Mouse (Mus musculus): ENCODE measurements around the gene Ptgs1. TPM values are rescaled to one million over a fixed set of nuclear protein-coding genes. Genes with fewer than 3 reads are reported as not detected.

Gene Ptgs1
- polyA plus RNA-seq, 1 experiment from 2014 or later, result 3.4 TPM

Other genes starting within 250 kb of the Ptgs1 start
- gene Ndufa8, start 181.0 kb upstream of the Ptgs1 start, polyA plus RNA-seq (2015; fragmentation: Nextera tagmentation; extraction: Ambion mirVana), result 259 and 263 TPM in 2 replicates
- 1.7 and 2.5 TPM in 2 replicates for gene Morn5, start 181.0 kb upstream of the Ptgs1 start, polyA plus RNA-seq (2015; fragmentation: Nextera tagmentation; extraction: Ambion mirVana)
- 36.3 and 36.8 TPM in 2 replicates for gene Lhx6, start 125.0 kb upstream of the Ptgs1 start, polyA plus RNA-seq (2015; fragmentation: Nextera tagmentation; extraction: Ambion mirVana)
- gene Mrrf, start 94.0 kb upstream of the Ptgs1 start, polyA plus RNA-seq (2015; fragmentation: Nextera tagmentation; extraction: Ambion mirVana), result 21.4 and 24.1 TPM in 2 replicates
- 149 and 164 TPM in 2 replicates for gene Rbm18, start 93.7 kb upstream of the Ptgs1 start, polyA plus RNA-seq (2015; fragmentation: Nextera tagmentation; extraction: Ambion mirVana)
- gene Olfr338, start 143.1 kb downstream of the Ptgs1 start, polyA plus RNA-seq (2015; fragmentation: Nextera tagmentation; extraction: Ambion mirVana), result not detected in 2 replicates
- not detected in 2 replicates for gene Olfr339, start 188.5 kb downstream of the Ptgs1 start, polyA plus RNA-seq (2015; fragmentation: Nextera tagmentation; extraction: Ambion mirVana)
- gene Olfr340, start 222.2 kb downstream of the Ptgs1 start, polyA plus RNA-seq (2015; fragmentation: Nextera tagmentation; extraction: Ambion mirVana), result not detected in 2 replicates